Mouse (Mus musculus) bone marrow macrophage, adult 2 months (primary cell): ENCODE data around the gene Cpn2.

Source experiments
- CTCF ChIP-seq: IDR thresholded peaks from 2 replicates; pipeline ENCODE4 v1.5.1; 2012; ENCODE audit warnings: low read depth, mild to moderate bottlenecking, low read length, moderate library complexity
- POLR2A ChIP-seq: IDR thresholded peaks from 2 replicates; pipeline ENCODE4 v1.6.1; 2012; ENCODE audit warnings: mild to moderate bottlenecking, low read depth, low read length, borderline replicate concordance

DNA sequence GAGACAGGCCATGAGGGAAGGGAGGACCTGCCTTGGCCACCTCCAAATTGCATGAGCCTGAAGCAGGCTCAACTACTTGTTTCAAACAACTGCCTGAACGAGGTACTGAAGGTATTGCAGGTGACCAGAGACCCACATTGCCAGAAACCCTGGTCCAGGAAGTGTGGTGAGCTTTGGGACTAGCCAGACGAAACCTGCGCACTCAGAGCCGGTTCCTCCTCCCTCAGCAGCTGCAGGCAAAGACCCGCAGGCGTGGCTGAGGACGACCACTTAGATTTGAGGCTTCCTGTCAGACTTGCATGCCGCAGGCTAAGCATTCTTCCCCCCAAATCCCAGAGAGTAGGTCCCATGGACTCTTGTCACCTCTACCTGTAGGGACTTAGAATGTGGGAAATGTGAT, 33.2 kb downstream of the Cpn2 start:
- TF ChIP-seq CTCF (no peak), POLR2A (no peak)
